Mouse (Mus musculus) olfactory bulb, adult 2 months (tissue): ENCODE measurements at regions not wholly inside any gene's neighbourhood (a gene's known extent, or its start where the extent isn't known, plus 50 kb on each side); places are given as distances from the start of the nearest gene placed in this dataset.

Source experiments
- H3K27ac ChIP-seq: fragments of 200-500 bp; 2 replicates; pipeline ENCODE4 v1.5.1; 2012; ENCODE audit warnings: low read depth, low read length; ENCODE audit not compliant: insufficient read depth
- H3K4me1 ChIP-seq: fragments of 200-500 bp; 2 replicates; pipeline ENCODE4 v1.6.1; 2012; ENCODE audit warnings: low read length; ENCODE audit not compliant: control insufficient read depth, insufficient read depth
- H3K4me3 ChIP-seq: fragments of 200-500 bp; 2 replicates; pipeline ENCODE4 v1.5.1; 2012; ENCODE audit warnings: mild to moderate bottlenecking, low read depth, low read length, moderate library complexity; ENCODE audit not compliant: insufficient read depth
- CTCF ChIP-seq: fragments of 200-500 bp; IDR thresholded peaks from 2 replicates; pipeline ENCODE4 v1.5.1; 2012; ENCODE audit warnings: low read depth, mild to moderate bottlenecking, low read length, moderate library complexity; ENCODE audit not compliant: insufficient read depth
- POLR2A ChIP-seq: fragments of 200-500 bp; IDR thresholded peaks from 2 replicates; pipeline ENCODE4 v1.6.1; 2012; ENCODE audit warnings: mild to moderate bottlenecking, low read depth, low read length, moderate library complexity; ENCODE audit not compliant: insufficient read depth
- WGBS: fragments of 180-500 bp; shearing (Covaris S2); methylation state at CpG from one replicate; pipeline ENCODE4 v1.1.7; 2018; 5-methylcytosine and 5-hydroxymethylcytosine counted together

DNA sequence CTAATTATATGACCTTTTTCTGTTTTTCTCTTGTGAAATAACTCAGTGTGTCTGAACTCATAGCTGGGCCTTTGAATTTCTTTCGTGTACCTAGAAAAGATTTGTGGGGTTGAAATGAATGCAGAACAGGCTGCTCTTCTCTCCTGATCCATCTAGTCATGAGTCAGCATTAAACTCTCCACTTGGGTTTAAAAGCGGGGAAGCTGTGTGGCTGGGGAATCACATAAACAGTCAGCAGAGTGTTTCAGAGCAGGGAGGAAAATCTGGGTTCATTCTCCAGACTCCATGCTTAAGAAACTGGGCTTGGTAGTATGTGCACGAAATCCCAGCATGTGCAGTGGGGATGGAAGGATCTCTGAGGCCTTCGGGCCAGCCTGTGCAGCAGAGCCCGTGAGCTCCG is 79.9 kb downstream of the Aldh8a1 start:
- Histone ChIP-seq H3K4me3 (no peak overlapping the region), H3K4me1 (0 out of 2 replicates have a peak, but pooled peaks cover 2% of the 10 kb centered on the region), H3K27ac (no peak overlapping the region)
- 62% methylated on average over 6 of the region's 6 CpGs for WGBS
- no peak for TF ChIP-seq POLR2A

DNA sequence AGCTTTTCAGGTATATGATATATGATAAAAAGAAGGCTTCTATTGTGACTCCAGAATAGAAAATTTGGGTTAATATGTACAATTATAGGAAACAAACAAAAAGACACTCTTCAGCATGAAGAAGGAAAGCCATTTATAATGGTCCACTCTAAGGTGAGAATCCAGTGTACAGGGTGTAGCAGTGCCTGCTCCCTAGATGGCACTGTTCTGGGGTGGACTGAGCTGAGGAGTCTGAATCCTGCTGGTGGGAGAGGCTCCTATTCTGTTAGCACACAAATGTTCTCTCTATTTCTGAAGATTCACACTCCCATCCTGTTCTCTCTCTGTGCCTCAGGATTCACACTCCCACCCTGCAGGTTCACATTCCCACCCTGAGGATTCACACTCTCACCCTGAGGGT is 81.5 kb downstream of the Aldh8a1 start:
- Histone ChIP-seq H3K4me1 (0 out of 2 replicates have a peak, but pooled peaks cover 2% of the 10 kb centered on the region), H3K27ac (no peak overlapping the region), H3K4me3 (no peak overlapping the region)
- TF ChIP-seq POLR2A (no peak), CTCF (no peak)

DNA sequence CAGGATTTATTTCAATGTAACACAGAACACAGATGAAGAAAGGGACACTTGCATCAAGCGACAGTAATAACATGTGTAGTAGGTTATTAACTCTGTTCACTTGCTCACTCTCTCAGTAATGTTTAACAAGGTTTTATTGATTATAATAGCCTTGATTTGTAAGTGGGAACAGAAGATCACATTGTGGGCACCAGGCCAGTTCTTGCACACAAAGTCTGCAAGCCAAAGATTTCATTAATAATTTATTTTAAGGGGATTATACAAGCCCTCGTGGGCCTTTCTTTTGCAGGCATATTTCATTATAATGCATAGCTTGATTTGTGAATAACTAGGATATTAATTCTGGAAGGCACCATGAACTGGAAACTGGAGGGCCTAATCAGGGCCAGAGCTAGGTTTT is 83.0 kb downstream of the Aldh8a1 start:
- Histone ChIP-seq H3K27ac (no peak overlapping the region), H3K4me1 (0 out of 2 replicates have a peak, but pooled peaks cover 2% of the 10 kb centered on the region), H3K4me3 (no peak overlapping the region)
- 65% methylated on average over 2 of the region's 2 CpGs for WGBS
- TF ChIP-seq POLR2A (no peak), CTCF (no peak)

DNA sequence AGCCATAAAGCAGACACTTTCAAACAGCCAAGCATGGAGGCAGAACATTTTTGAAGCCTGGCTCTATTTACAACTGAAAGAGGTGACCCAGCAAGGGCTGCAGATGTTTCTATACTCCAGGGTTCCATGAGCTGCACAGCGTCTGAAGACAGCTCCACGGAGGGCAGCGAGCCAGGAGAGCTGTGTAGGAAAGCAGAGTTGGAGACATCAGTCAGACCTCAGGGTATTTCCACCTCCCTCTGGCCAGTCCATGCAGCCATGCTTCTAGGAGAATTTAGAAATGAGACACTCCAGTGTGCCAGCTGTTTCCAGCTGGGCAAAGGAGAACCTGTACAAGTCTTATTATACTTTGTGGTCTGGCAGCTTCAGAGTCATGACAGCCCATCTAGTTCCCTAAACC is 85.8 kb downstream of the Aldh8a1 start:
- TF ChIP-seq CTCF = no peak
- no peak for TF ChIP-seq POLR2A
- Histone ChIP-seq H3K4me3 (no peak overlapping the region), H3K4me1 (0 out of 2 replicates have a peak, but pooled peaks cover 2% of the 10 kb centered on the region), H3K27ac (no peak overlapping the region)
- WGBS = 50% methylated on average over 3 of the region's 3 CpGs

DNA sequence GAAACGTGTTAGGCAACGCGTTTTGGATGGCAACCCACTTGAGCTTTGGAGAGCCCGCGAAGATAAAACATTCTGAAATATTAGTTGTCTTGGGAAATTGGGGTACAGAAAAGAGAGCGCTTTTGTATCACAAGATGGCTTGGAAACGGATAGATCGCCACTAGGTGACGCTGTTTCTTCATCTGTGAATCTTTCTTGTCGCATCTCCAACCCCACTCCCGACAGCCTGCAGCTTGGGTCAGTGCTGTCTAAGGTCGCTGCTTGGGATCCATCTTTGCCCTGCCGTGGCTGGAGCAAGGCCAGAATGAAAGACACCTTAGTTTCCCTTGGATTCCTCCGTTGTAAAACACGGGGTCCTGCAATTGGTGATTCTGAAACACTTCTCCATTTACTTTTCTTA is 88.3 kb downstream of the Aldh8a1 start:
- H3K4me3 ChIP-seq = no peak overlapping the region
- 0 out of 2 replicates have a peak, but pooled peaks cover 2% of the 10 kb centered on the region for H3K4me1 ChIP-seq
- TF ChIP-seq CTCF (peak; percentile 66), POLR2A (no peak)
- H3K27ac ChIP-seq = no peak overlapping the region
- WGBS = 2% methylated on average over 15 of the region's 15 CpGs

DNA sequence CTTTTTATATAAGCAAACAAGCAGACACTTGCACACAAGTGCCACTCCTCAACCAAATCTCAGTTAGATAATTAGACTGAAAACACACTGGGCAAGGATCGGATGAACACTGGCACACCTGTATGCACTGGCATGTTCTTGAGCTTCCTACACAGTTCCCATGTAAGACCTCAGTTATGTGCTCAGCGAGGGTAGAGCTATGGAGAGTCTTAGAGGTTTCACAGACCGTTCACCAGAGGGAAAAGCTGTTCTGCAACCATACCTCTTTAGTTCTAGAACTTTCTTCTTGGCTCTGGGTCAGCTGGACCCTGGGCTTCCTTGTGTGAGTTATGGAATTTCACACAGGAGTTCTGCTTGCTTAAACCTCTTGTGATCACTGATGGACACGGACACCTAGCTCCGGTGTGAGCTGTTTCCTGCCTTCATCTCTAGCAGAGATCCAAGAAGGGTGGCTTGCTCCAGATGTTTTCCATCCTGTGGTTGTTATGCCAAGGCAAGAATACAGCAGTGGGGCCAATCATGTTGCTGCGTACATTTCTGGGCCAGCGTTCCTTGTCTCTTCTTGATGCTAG is 88.8 kb downstream of the Aldh8a1 start:
- peaks cover 5% of the 10 kb centered on the region; the same call in 1 of the 2 replicates for H3K4me1 ChIP-seq
- no peak overlapping the region for H3K27ac ChIP-seq
- H3K4me3 ChIP-seq = no peak overlapping the region
- WGBS = 55% methylated on average over 7 of the region's 7 CpGs
- no peak for TF ChIP-seq CTCF
- no peak for TF ChIP-seq POLR2A

DNA sequence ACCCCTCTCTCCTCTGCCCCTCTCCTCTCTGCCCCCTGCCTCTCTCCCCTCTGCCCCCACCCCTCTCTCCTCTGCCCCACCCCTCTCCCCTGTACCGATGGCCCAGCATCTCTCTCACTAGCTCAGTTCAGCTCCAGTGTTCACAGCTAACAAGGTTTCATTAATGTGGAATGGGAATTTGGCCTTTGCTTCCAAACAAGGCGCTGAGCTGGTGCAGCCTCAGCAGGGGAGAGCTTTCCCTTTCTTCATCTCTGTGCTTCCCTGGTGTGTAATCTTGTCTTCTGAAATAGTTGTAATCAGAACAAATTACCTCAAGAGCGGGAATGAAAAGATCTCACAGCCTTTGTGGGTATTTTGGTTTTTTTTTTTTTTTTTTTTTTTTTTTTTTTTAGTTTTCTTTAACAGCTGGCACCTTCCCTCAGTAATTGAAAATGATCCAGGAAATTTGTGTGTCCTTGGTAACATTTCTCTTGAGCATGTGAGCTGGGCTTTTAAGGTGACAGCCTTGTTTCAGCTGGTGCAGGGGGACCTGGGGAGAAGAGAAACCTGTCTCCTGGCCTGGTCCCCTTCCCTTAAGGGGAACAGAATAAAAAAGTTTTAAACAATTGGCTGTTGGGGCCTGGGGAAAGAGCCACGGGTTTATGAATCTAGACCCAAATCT is 90.5 kb downstream of the Aldh8a1 start:
- Histone ChIP-seq H3K27ac (no peak overlapping the region), H3K4me1 (peaks cover 6% of the 10 kb centered on the region; the same call in 1 of the 2 replicates), H3K4me3 (no peak overlapping the region)
- TF ChIP-seq CTCF = no peak
- no peak for TF ChIP-seq POLR2A
- WGBS = 24% methylated on average over 4 of the region's 4 CpGs

DNA sequence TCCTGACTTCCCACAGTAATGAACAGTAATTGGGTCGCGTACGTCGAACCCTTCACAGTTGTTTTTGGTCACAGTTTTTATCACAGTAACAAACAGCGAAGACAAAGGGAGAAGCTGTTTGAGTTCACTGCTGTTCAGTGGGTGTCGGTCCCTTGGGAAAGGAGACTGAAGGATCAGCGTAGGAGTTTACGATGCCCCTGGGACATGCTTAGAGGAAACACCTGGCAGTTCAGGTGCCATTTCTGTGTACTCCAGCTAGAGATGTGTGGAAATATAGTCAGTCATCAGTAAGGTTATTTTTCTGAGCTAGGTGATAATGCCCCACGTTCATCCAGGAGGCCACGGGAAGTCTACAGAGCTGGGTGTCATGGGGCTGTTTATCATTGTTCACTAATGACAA is 91.3 kb downstream of the Aldh8a1 start:
- no peak overlapping the region for H3K4me3 ChIP-seq
- no peak overlapping the region for H3K27ac ChIP-seq
- H3K4me1 ChIP-seq = peaks cover 6% of the 10 kb centered on the region; the same call in 1 of the 2 replicates
- 78% methylated on average over 10 of the region's 10 CpGs for WGBS
- TF ChIP-seq POLR2A = no peak
- TF ChIP-seq CTCF = no peak

DNA sequence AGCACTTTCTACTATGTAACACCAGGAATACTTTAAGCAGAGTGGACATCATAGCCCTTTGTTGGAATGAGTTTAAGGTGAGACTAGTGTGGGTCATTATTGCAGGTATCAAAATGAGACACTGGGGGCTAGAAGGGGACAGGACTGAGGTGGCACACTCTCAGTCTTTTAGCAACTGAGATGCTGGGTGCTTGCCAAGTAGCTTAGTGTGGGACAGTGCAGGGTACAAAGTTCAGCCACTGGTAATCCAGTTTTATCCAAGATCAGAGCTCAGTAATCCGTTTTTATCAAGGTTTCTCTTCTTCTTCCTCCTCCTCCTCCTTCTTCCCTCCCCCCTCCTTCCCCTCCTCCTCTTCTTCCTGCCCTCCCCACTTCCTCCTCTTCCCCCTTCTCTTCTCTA is 92.9 kb downstream of the Aldh8a1 start:
- WGBS = 25% methylated on average over 1 of the region's 1 CpGs
- Histone ChIP-seq H3K4me1 (peaks cover 6% of the 10 kb centered on the region; the same call in 1 of the 2 replicates), H3K4me3 (no peak overlapping the region), H3K27ac (no peak overlapping the region)
- TF ChIP-seq CTCF (no peak), POLR2A (no peak)
